Mouse (Mus musculus): ENCODE measurements around the gene Vps4b. TPM values are rescaled to one million over a fixed set of nuclear protein-coding genes. Genes with fewer than 3 reads are reported as not detected.
A peak's percentile ranks its signal among the peaks of the same experiment; 100 is the strongest.

Vps4b gene
- total and polyA plus RNA-seq, 2 experiments, result 10.5 to 37.8 TPM

DNA sequence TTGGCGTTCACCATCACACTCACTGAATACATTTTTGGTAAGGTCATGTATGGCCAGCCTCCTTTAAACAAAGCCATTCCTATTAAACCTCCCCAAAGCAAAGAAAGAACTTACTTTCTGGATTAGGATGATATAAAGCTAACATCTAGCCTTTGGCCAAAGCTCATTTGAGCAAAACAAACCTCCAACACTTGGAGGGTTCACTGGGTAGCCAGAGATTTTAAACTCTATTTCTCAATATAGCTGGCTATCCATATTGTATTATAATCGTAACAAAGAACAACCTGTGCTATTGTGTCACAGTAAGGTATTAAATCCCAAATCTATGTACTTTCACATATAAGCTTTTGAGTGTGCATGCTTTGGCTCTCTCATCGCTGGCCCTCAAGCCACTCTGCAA is 35.8 kb downstream of the Vps4b start:
- TF ChIP-seq CTCF (IDR thresholded peaks at IDR 0.05; ENCODE audit: low read depth, low read length), result no peak
- TF ChIP-seq POLR2A (IDR thresholded peaks at IDR 0.05; ENCODE audit: extremely low read depth, insufficient read depth, low read length), result no peak
- peaks cover 10% of the 10 kb centered on the region; the same call in 1 of the 2 replicates for H3K79me2 ChIP-seq (ENCODE audit: control insufficient read depth, insufficient read depth, low read length)
- peaks cover 14% of the 10 kb centered on the region for H3K4me1 ChIP-seq (ENCODE audit: control insufficient read depth, insufficient read depth, low read length)
- H3K27ac ChIP-seq (replicated peaks; ENCODE audit: insufficient read depth, low read depth, low read length), result peak overlapping the region; percentile 68
- DNase-seq (ENCODE audit: extremely low read depth, low read depth, low spot score), result peak; percentile 46
- WGBS, result 49% methylated on average over 3 of the region's 3 CpGs
- no peak overlapping the region for H3K4me3 ChIP-seq (ENCODE audit: insufficient read depth, low read depth, low read length)
- no peaks in the 10 kb centered on the region; the same call in 1 of the 2 replicates for H3K36me3 ChIP-seq (ENCODE audit: control insufficient read depth, insufficient read depth, low read length)
- no peak overlapping the region for H3K9ac ChIP-seq (ENCODE audit: low read depth, low read length)
- H3K27me3 ChIP-seq (ENCODE audit: control insufficient read depth, insufficient read depth, low read length), result no peaks in the 10 kb centered on the region

DNA sequence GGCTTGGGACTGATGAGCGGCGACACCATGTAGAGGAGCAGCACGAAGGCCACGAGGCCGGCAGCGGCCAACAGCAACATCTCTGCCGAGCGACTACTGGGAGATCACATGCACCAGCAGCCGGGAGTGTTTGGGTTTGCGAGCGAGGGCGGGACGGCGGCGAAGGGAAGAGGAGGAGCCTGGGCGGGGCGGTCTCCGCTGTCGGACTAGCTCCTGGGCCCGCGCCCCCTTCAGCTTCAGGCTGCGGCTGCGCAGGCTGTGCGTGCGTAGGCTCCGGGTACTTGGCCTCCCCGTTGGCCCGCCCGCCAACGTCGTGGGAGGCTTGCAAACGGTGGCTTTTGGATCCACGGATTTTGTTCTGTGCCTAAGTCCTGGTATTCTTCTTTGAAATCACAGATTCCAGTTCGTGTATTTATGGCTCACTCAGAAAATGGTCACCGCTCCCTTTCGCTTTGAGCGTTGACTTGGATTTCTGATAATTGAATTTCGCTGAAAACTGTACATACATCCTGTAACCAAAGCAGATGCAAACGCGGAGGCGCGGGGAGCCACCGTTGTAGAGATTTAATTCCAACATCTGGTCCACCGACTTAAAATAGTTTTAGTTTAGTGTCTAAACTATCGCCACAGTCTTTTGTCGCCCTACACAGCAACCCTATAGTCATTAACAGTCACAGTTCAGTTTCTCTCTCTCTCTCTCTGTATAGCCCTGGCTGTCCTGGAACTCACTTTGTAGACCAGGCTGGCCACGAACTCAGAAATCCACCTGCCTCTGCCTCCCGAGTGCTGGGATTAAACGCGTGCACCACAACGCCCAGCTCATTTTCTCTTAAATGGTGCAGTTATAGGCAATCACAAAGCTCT is 36.7 kb downstream of the Vps4b start, which contains the start of gene Kdsr:
TSS of gene Kdsr (minus strand) at position 156 of the 864 bp plus-strand sequence.
- H3K27ac ChIP-seq (replicated peaks; ENCODE audit: insufficient read depth, low read depth, low read length), result peak within 1 kb of the TSS; percentile 74
- TF ChIP-seq POLR2A (IDR thresholded peaks at IDR 0.05; ENCODE audit: extremely low read depth, insufficient read depth, low read length) (peak; percentile 83), CTCF (IDR thresholded peaks at IDR 0.05; ENCODE audit: low read depth, low read length) (no peak)
- no peaks in the 10 kb centered on the region for H3K27me3 ChIP-seq (ENCODE audit: control insufficient read depth, insufficient read depth, low read length)
- peak within 1 kb of the TSS; percentile 87 for H3K9ac ChIP-seq (ENCODE audit: low read depth, low read length)
- peaks cover 10% of the 10 kb centered on the region; the same call in 1 of the 2 replicates for H3K79me2 ChIP-seq (ENCODE audit: control insufficient read depth, insufficient read depth, low read length)
- H3K4me1 ChIP-seq (ENCODE audit: control insufficient read depth, insufficient read depth, low read length), result peaks cover 14% of the 10 kb centered on the region
- peak; percentile 88 for DNase-seq (ENCODE audit: extremely low read depth, low read depth, low spot score)
- H3K36me3 ChIP-seq (ENCODE audit: control insufficient read depth, insufficient read depth, low read length), result peaks cover 3% of the 10 kb centered on the region; the same call in 1 of the 2 replicates
- WGBS, result 1% methylated on average over 51 of the region's 51 CpGs
- peak within 1 kb of the TSS; percentile 81 for H3K4me3 ChIP-seq (ENCODE audit: insufficient read depth, low read depth, low read length)

DNA sequence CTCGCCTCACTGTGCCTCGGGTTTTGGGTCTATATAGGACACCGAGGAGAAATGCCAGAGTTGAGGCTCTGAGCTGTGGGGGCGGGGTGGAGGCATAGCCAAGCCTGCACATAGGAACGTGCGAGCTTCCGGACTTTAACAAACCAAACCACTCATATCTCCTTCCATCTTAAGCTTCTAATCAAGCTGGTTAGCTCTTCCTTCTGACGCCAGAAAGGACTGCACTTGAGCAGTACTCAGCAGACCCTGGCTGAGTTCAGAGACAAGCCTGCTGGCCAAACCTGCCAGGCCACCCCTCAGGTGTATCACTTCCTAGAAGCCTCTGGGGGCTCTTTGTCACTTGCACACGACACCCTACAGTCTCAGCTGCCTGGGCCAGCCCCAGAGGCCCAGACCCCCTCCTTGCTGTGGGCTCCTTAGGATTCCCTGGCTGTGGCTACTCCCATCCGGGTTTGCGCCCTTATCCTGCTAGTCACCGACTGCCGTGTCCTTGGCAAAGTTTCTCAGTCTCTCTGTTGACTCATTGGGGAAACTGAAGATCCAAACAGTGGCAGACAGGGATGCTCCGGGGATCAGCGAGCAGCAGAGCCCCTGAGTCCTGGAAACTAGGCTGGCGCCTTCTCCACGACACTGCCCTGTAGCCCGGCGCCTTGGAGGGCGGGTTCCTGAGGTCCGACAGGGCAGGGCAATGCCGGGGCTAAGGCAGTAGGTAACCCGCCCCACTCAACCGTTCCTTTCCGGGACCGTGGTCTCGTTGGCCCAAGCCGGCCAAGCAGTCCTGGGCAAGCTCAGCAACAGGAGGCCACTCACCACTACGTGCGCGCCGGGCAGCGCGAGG is 37.6 kb downstream of the Vps4b start:
- peak overlapping the region; percentile 81 for H3K4me3 ChIP-seq (ENCODE audit: insufficient read depth, low read depth, low read length)
- TF ChIP-seq CTCF (IDR thresholded peaks at IDR 0.05; ENCODE audit: low read depth, low read length) (no peak), POLR2A (IDR thresholded peaks at IDR 0.05; ENCODE audit: extremely low read depth, insufficient read depth, low read length) (no peak)
- peak overlapping the region; percentile 74 for H3K27ac ChIP-seq (replicated peaks; ENCODE audit: insufficient read depth, low read depth, low read length)
- peak overlapping the region; percentile 87 for H3K9ac ChIP-seq (ENCODE audit: low read depth, low read length)
- under 1% methylated on average over 34 of the region's 34 CpGs for WGBS
- peaks cover 10% of the 10 kb centered on the region; the same call in 1 of the 2 replicates for H3K79me2 ChIP-seq (ENCODE audit: control insufficient read depth, insufficient read depth, low read length)
- H3K27me3 ChIP-seq (ENCODE audit: control insufficient read depth, insufficient read depth, low read length), result no peaks in the 10 kb centered on the region
- DNase-seq (ENCODE audit: extremely low read depth, low read depth, low spot score), result peak; percentile 47
- peaks cover 14% of the 10 kb centered on the region for H3K4me1 ChIP-seq (ENCODE audit: control insufficient read depth, insufficient read depth, low read length)
- H3K36me3 ChIP-seq (ENCODE audit: control insufficient read depth, insufficient read depth, low read length), result peaks cover 5% of the 10 kb centered on the region

DNA sequence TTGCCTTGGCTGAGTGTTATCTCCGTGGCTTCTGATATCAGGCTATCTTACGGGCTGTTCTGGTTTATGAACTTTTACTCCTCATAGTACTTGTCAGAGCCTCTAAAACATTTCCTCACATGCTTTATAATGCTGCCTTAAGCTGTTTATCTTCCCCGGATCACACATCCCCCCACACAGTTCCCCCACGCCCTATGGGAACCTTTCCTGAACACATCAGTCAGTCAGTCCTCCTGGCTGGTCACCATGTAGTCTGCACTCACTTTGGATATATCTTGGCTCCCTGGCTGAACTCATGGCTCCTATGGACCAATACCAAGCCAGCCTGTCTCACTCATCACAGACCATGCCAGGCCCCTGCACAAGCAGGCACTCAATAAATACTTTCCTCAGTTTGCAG is 39.9 kb downstream of the Vps4b start:
- no peak for TF ChIP-seq CTCF (IDR thresholded peaks at IDR 0.05; ENCODE audit: low read depth, low read length)
- TF ChIP-seq POLR2A (IDR thresholded peaks at IDR 0.05; ENCODE audit: extremely low read depth, insufficient read depth, low read length), result no peak
- DNase-seq (ENCODE audit: extremely low read depth, low read depth, low spot score), result no peak
- H3K27ac ChIP-seq (replicated peaks; ENCODE audit: insufficient read depth, low read depth, low read length), result no peak overlapping the region
- H3K79me2 ChIP-seq (ENCODE audit: control insufficient read depth, insufficient read depth, low read length), result peaks cover 10% of the 10 kb centered on the region; the same call in 1 of the 2 replicates
- no peak overlapping the region for H3K4me3 ChIP-seq (ENCODE audit: insufficient read depth, low read depth, low read length)
- H3K36me3 ChIP-seq (ENCODE audit: control insufficient read depth, insufficient read depth, low read length), result peaks cover 13% of the 10 kb centered on the region
- no peaks in the 10 kb centered on the region for H3K27me3 ChIP-seq (ENCODE audit: control insufficient read depth, insufficient read depth, low read length)
- peaks cover 14% of the 10 kb centered on the region for H3K4me1 ChIP-seq (ENCODE audit: control insufficient read depth, insufficient read depth, low read length)
- whole genome bisulfite sequencing, result 80% methylated on average over 4 of the region's 4 CpGs
- no peak overlapping the region for H3K9ac ChIP-seq (ENCODE audit: low read depth, low read length)

DNA sequence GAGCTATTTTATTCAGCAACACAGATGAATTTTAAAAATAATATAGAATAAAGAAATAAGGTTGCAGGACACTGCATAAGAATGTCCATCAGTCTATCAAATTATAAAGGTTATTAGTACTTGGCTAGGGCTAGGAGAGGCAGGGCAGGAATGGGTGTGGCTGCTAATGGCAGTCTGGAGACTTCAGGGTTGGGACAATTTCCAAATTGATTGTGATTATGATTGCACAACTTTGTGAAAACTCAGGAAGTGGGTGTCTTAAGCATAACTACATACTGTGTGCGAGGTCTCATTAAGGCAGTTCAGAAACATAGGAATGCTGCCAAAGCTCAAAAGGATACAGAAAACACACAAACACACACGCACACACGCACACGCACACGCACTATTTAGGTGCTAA is 44.5 kb downstream of the Vps4b start:
- H3K4me3 ChIP-seq (ENCODE audit: insufficient read depth, low read depth, low read length), result no peak overlapping the region
- H3K27me3 ChIP-seq (ENCODE audit: control insufficient read depth, insufficient read depth, low read length), result no peaks in the 10 kb centered on the region
- H3K36me3 ChIP-seq (ENCODE audit: control insufficient read depth, insufficient read depth, low read length), result peaks cover 33% of the 10 kb centered on the region
- no peak overlapping the region for H3K9ac ChIP-seq (ENCODE audit: low read depth, low read length)
- no peaks in the 10 kb centered on the region for H3K79me2 ChIP-seq (ENCODE audit: control insufficient read depth, insufficient read depth, low read length)
- H3K27ac ChIP-seq (replicated peaks; ENCODE audit: insufficient read depth, low read depth, low read length), result no peak overlapping the region
- no peaks in the 10 kb centered on the region for H3K4me1 ChIP-seq (ENCODE audit: control insufficient read depth, insufficient read depth, low read length)
- no peak for TF ChIP-seq POLR2A (IDR thresholded peaks at IDR 0.05; ENCODE audit: extremely low read depth, insufficient read depth, low read length)
- no peak for TF ChIP-seq CTCF (IDR thresholded peaks at IDR 0.05; ENCODE audit: low read depth, low read length)
- 81% methylated on average over 5 of the region's 5 CpGs for WGBS
- peak; percentile 62 for DNase-seq (ENCODE audit: extremely low read depth, low read depth, low spot score)
